In genomic region chr4:150438621-150439020, GRCm38 (mm10) we compare ENCODE assay signal across 26 mouse cellular contexts.
"Had no signal": no experiment of that assay in that cellular context is flagged by ENCODE, and none has a peak within 500 bp of the region (broad histone marks: within the 10 kb centered on the region; RNA-seq: fewer than 3 reads in every experiment).

No protein-coding gene starts in this region.

- H3K4me2 ChIP-seq: heart, embryonic 11.5 days; heart, embryonic 13.5 days; heart, embryonic 15.5 days; hindbrain, embryonic 14.5 days; intestine, embryonic 15.5 days; limb, embryonic 13.5 days; limb, embryonic 15.5 days; liver, embryonic 12.5 days had no signal

- H3K27ac ChIP-seq: gastrocnemius, adult 2 months; heart, embryonic 13.5 days; heart, embryonic 15.5 days; hindbrain, embryonic 14.5 days; intestine, embryonic 15.5 days; layer of hippocampus, adult 2 months; left cerebral cortex, adult 2 months; limb, embryonic 13.5 days; limb, embryonic 15.5 days; liver, embryonic 12.5 days had no signal

- DNase-seq: forebrain, postnatal 0 days; gastrocnemius, adult 2 months; gastrocnemius, postnatal 10 days; gastrocnemius, postnatal 25 days; heart, adult 18-20 months; heart, postnatal 14 days; heart, postnatal 36 days; kidney, adult 18-20 months; kidney, adult 8-10 months; kidney, postnatal 10 days; kidney, postnatal 25 days; kidney, postnatal 4 days; left cerebral cortex, postnatal 4 days had no signal

- ATAC-seq: forebrain, postnatal 0 days; hindbrain, embryonic 16.5 days; inflammation-experienced regulatory T-cells, adult 6 months; intestine, embryonic 15.5 days; intestine, postnatal 0 days had no signal

- H3K4me1 ChIP-seq: intestine, embryonic 15.5 days had no signal

- H3K9ac ChIP-seq: forebrain, postnatal 0 days; heart, embryonic 13.5 days; heart, embryonic 15.5 days; hindbrain, embryonic 14.5 days; intestine, embryonic 15.5 days; limb, embryonic 13.5 days; limb, embryonic 15.5 days; liver, embryonic 12.5 days had no signal

- H3K36me3 ChIP-seq: heart, embryonic 15.5 days; intestine, embryonic 15.5 days; limb, embryonic 15.5 days had no signal

- H3K27me3 ChIP-seq: heart, embryonic 13.5 days; heart, embryonic 15.5 days; intestine, embryonic 15.5 days; limb, embryonic 13.5 days; limb, embryonic 15.5 days; liver, embryonic 12.5 days had no signal

- H3K9me3 ChIP-seq: heart, embryonic 13.5 days; heart, embryonic 15.5 days; intestine, embryonic 15.5 days; limb, embryonic 13.5 days; limb, embryonic 15.5 days; liver, embryonic 12.5 days had no signal

- H3K4me3 ChIP-seq: gastrocnemius, adult 2 months; heart, embryonic 13.5 days; heart, embryonic 15.5 days; intestine, embryonic 15.5 days; layer of hippocampus, adult 2 months; left cerebral cortex, adult 2 months; limb, embryonic 13.5 days; limb, embryonic 15.5 days; liver, embryonic 12.5 days had no signal
